ENCODE assay signal across 9 mouse cellular contexts in the genomic region with DNA sequence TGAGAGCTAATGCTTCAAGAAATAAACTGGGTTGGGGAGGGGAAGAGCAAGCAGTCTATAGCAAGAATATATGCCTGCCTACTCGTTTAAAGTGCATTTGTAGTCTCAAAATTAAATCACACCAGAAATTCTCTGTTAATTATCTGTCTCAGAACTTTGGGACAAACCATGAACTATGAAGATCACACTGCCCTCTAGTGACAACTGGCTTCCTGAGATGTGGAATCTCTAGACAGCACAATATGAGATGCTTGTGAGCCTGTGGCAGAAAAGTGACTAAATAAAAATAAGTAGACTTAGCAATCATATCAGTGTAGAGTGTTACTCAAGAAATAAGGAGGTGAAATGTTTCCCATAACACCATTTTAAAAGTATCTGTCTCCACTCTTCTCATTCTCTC. TPM values are rescaled to one million over a fixed set of nuclear protein-coding genes. Genes with fewer than 3 reads are reported as not detected.
DNase-seq lines count a peak whose midpoint lies in the region; ATAC-seq and TF ChIP-seq lines count a peak whose summit lies in the region.
"Had no signal": no experiment of that assay in that cellular context is flagged by ENCODE, and none has a peak within 500 bp of the region (broad histone marks: within the 10 kb centered on the region; RNA-seq: fewer than 3 reads in every experiment).

No protein-coding gene starts in this region.

- no peaks in the 10 kb centered on the region for H3K9me3 ChIP-seq in limb, embryonic 11.5 days (ENCODE audit: control insufficient read depth, low read length)
- no peaks in the 10 kb centered on the region for H3K9me3 ChIP-seq in limb, embryonic 10.5 days (replicated peaks)
- H3K9me3 ChIP-seq: embryonic facial prominence, embryonic 15.5 days; liver, embryonic 13.5 days had no signal

- peak; percentile 28 for DNase-seq in limb, embryonic 11.5 days (ENCODE audit: low spot score)
- DNase-seq in limb, embryonic 10.5 days (ENCODE audit: low spot score) = no peak
- DNase-seq in Patski (ENCODE audit: low read depth, low spot score) = peak; percentile 13
- peak; percentile 78 for DNase-seq in embryo, embryonic 11 days
- peak; percentile 68 for DNase-seq in kidney, postnatal 14 days
- peak; percentile 72 for DNase-seq in lung, postnatal 36 days
- DNase-seq: liver, embryonic 13.5 days had no signal

- WGBS in limb, embryonic 11.5 days = 2% methylated on average over 1 of the region's 1 CpGs
- WGBS in limb, embryonic 10.5 days = 5% methylated on average over 1 of the region's 1 CpGs

- H3K9ac ChIP-seq in limb, embryonic 11.5 days (ENCODE audit: low read length) = no peak overlapping the region
- H3K9ac ChIP-seq: embryonic facial prominence, embryonic 15.5 days; liver, embryonic 13.5 days had no signal

- no peaks in the 10 kb centered on the region for H3K27me3 ChIP-seq in limb, embryonic 11.5 days (ENCODE audit: control insufficient read depth, insufficient read depth, low read length)
- no peaks in the 10 kb centered on the region for H3K27me3 ChIP-seq in limb, embryonic 10.5 days (ENCODE audit: low read depth, poor library complexity, severe bottlenecking)
- H3K27me3 ChIP-seq in Patski = no peaks in the 10 kb centered on the region
- H3K27me3 ChIP-seq: embryonic facial prominence, embryonic 15.5 days; liver, embryonic 13.5 days had no signal

- no peak overlapping the region for H3K27ac ChIP-seq in limb, embryonic 11.5 days (replicated peaks; ENCODE audit: low read depth, low read length)
- H3K27ac ChIP-seq in limb, embryonic 10.5 days = no peak overlapping the region
- H3K27ac ChIP-seq: embryonic facial prominence, embryonic 15.5 days; liver, embryonic 13.5 days had no signal

- H3K36me3 ChIP-seq in limb, embryonic 11.5 days (ENCODE audit: control insufficient read depth, insufficient read depth, low read length) = no peaks in the 10 kb centered on the region
- H3K36me3 ChIP-seq in limb, embryonic 10.5 days = no peaks in the 10 kb centered on the region
- H3K36me3 ChIP-seq: embryonic facial prominence, embryonic 15.5 days; liver, embryonic 13.5 days had no signal

- POLR2A ChIA-PET in Patski (lab: Charles Lee) = no interaction called here

- in situ Hi-C loops in Patski (cut with MboI; ENCODE audit: low pct_unique_long_range_greater_than_20kb) = loop anchor here (5.0 kb wide), 1 partner anchor 160 kb away; no protein-coding TSS in a partner anchor

- H3K4me3 ChIP-seq in limb, embryonic 11.5 days (ENCODE audit: low read depth, low read length) = no peak overlapping the region
- no peak overlapping the region for H3K4me3 ChIP-seq in limb, embryonic 10.5 days
- H3K4me3 ChIP-seq: embryonic facial prominence, embryonic 15.5 days; liver, embryonic 13.5 days had no signal

- no peak overlapping the region for H3K4me2 ChIP-seq in limb, embryonic 11.5 days (ENCODE audit: low read depth, severe bottlenecking)
- H3K4me2 ChIP-seq: embryonic facial prominence, embryonic 15.5 days; liver, embryonic 13.5 days had no signal

- peak; percentile 71 for TF ChIP-seq CTCF in Patski (IDR thresholded peaks at IDR 0.05)

- H3K4me1 ChIP-seq in limb, embryonic 11.5 days (ENCODE audit: control insufficient read depth, insufficient read depth, low read length) = no peaks in the 10 kb centered on the region
- no peaks in the 10 kb centered on the region for H3K4me1 ChIP-seq in limb, embryonic 10.5 days
- H3K4me1 ChIP-seq: embryonic facial prominence, embryonic 15.5 days; liver, embryonic 13.5 days had no signal

- ATAC-seq in limb, embryonic 11.5 days (ENCODE audit: insufficient number of reproducible peaks, low FRiP score, low TSS enrichment, low read depth) = no peak
- ATAC-seq in Patski = no peak
- no peak for ATAC-seq in erythroid progenitor cell, adult 5-6 weeks (replicated peaks; ENCODE audit: low FRiP score, poor library complexity, severe bottlenecking)

- CTCF ChIA-PET in Patski (lab: Charles Lee) = interaction anchor here (0.7 to 5.9 kb wide), 10 partner anchors 10 to 166 kb away, joined by 3 to 44 read pairs (median 4); no protein-coding TSS in a partner anchor

RNA-seq across cellular contexts. Expression of a gene that starts 31.3 kb away (rescaled TPM):
- polyA plus RNA-seq in limb, embryonic 11.5 days (2014; fragmentation: Nextera tagmentation; extraction: Ambion mirVana) = 4.7 and 6.0 TPM in 2 replicates
- 3.1 and 5.6 TPM in 2 replicates for polyA plus RNA-seq in limb, embryonic 10.5 days (2016; fragmentation: Nextera tagmentation; extraction: Ambion mirVana)
- 14.4 TPM for polyA plus RNA-seq in Patski (2021)
- not detected in 2 replicates for total RNA-seq in erythroid progenitor cell, adult 5-6 weeks (2015; ENCODE audit: low replicate concordance)
- not detected in 2 replicates for total RNA-seq in erythroid progenitor cell, adult 5-6 weeks (2017; ENCODE audit: low replicate concordance)
